Mouse (Mus musculus) neural tube, embryonic 14.5 days (tissue): ENCODE results near the gene Mbd6. TPM values are rescaled to one million over a fixed set of nuclear protein-coding genes. Genes with fewer than 3 reads are reported as not detected.

Experiments used
- ATAC-seq: fragments of 200-750 bp; cut with Nextera tagmentation; 2 replicates; pipeline ENCODE4 v1.8.0; 2017; ENCODE audit warnings: low read depth, mild to moderate bottlenecking, moderate TSS enrichment, moderate library complexity
- H3K27ac ChIP-seq: fragments of 300-500 bp; sonication (generic); 2 replicates; pipeline ENCODE4 v1.5.1; 2014; ENCODE audit warnings: low read depth, mild to moderate bottlenecking, control low read depth, low read length, moderate library complexity, mixed read lengths
- H3K27me3 ChIP-seq: fragments of 300-500 bp; sonication (generic); 2 replicates; pipeline ENCODE4 v1.6.1; 2014; ENCODE audit warnings: low read length; ENCODE audit not compliant: control insufficient read depth, insufficient read depth
- H3K36me3 ChIP-seq: fragments of 300-500 bp; sonication (generic); 2 replicates; pipeline ENCODE4 v1.6.1; 2014; ENCODE audit warnings: low read length, mixed read lengths; ENCODE audit not compliant: control insufficient read depth, insufficient read depth
- H3K4me1 ChIP-seq: fragments of 300-500 bp; sonication (generic); 2 replicates; pipeline ENCODE4 v1.6.1; 2014; ENCODE audit warnings: low read length; ENCODE audit not compliant: control insufficient read depth, insufficient read depth
- H3K4me2 ChIP-seq: fragments of 300-500 bp; sonication (generic); 2 replicates; pipeline ENCODE4 v1.6.1; 2014; ENCODE audit warnings: mild to moderate bottlenecking, low read depth, low read length, control low read depth
- H3K4me3 ChIP-seq: fragments of 300-500 bp; sonication (generic); 2 replicates; pipeline ENCODE4 v1.5.1; 2014; ENCODE audit warnings: low read depth, low read length, control low read depth, mixed read lengths
- H3K9ac ChIP-seq: fragments of 300-500 bp; sonication (generic); replicated peaks from 2 replicates; pipeline ENCODE4 v1.6.1; 2014; ENCODE audit warnings: low read depth, mild to moderate bottlenecking, control low read depth, low read length, mixed read lengths
- H3K9me3 ChIP-seq: fragments of 300-500 bp; sonication (generic); 2 replicates; pipeline ENCODE4 v1.6.1; 2016; ENCODE audit warnings: low read length; ENCODE audit not compliant: control insufficient read depth
- WGBS: fragments of 180-500 bp; shearing (Covaris S2); extraction: QIAGEN DNeasy Blood & Tissue Kit; methylation state at CpG from one replicate; pipeline ENCODE4 v1.1.7; 2014; 5-methylcytosine and 5-hydroxymethylcytosine counted together
- polyA plus RNA-seq: library from polyadenylated mRNA; unstranded; fragments of >200 nt; fragmentation: Nextera tagmentation; extraction: Ambion mirVana; gene quantifications from 2 replicates; pipeline ENCODE4 v1.2.1, GENCODE M21; 2014

Gene Mbd6
- polyA plus RNA-seq, 1 experiment from 2014 or later = 17.4 TPM

DNA sequence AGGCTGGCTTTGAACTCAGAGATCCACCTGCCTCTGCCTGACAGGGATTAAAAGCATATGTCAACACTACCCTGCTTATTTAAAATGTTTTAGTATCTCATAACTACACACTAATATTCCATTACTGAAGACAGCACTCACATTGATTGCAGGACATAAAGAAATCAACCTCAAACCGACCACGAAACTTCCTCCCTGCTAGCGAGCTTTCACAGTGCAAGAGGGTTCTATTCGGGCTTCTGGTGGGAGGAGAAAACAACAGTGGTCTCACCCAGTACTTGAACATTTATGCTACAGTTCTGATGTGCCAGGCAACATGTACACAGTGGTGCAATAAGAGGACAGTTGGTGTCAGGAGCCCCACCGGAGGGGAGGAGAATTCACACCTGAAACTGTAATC, 38.0 kb downstream of the Mbd6 start:
- Histone ChIP-seq H3K27ac (no peak overlapping the region), H3K4me3 (no peak overlapping the region)

DNA sequence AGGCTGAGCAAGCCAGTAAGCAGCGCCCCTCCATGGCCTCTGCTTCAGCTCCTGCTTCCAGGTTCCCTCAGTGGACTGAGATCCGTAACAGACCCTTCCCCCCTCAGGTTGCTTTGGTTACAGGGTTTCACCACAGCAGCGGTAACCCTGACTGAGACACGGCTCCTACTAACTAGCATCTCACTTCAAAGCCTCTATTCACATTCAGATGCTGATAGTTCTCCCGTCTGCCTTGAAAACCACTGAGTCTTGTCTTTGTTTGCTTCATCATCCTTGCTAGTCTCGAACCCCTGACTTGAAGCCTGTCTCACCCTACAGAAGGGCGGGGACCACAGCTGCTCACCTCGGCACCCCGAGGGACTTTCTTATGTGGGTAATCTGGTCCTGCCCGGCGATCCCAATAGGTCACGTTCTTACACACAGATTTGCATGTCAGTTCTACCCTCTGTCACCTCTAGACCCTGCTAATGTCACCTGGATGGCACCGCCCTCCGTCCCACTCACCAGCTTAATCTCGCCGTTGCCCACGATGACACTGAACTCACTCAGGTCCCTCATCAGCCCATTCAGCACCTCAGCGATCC, 50.5 kb downstream of the Mbd6 start:
- H3K36me3 ChIP-seq = peaks cover 68% of the 10 kb centered on the region
- no peaks in the 10 kb centered on the region for H3K27me3 ChIP-seq
- WGBS = 70% methylated on average over 18 of the region's 18 CpGs

More for the DNA sequence above, 38.0 kb downstream of the Mbd6 start:
- H3K27me3 ChIP-seq = no peaks in the 10 kb centered on the region
- no peak for ATAC-seq
- H3K4me1 ChIP-seq = no peaks in the 10 kb centered on the region
- WGBS = 78% methylated on average over 5 of the region's 5 CpGs
- peaks cover 20% of the 10 kb centered on the region for H3K36me3 ChIP-seq
- no peak overlapping the region for H3K4me2 ChIP-seq
- H3K9ac ChIP-seq = no peak overlapping the region
- H3K9me3 ChIP-seq = no peaks in the 10 kb centered on the region

DNA sequence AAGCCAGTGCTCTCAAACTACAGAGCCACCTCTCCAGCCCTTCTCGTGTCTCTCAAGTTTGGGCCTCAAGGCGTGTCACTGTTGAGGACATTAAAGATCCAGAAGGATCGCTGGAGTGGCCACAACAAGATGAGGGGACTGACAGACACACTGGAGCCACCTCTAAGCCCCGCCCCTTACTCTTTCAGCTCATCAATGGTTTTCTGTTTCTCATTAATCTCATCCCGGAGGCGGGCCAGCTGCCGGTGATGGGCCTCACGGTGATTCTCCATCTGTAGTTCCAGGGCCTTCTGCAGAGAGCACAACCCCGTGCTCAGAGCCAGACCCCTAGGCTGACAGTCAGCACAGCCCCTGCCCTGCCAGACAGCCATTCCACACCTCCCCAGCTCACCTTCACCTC, 52.3 kb downstream of the Mbd6 start:
- 46% methylated on average over 9 of the region's 9 CpGs for WGBS
- H3K4me2 ChIP-seq = no peak overlapping the region
- no peaks in the 10 kb centered on the region for H3K27me3 ChIP-seq
- no peak overlapping the region for H3K4me3 ChIP-seq
- H3K4me1 ChIP-seq = no peaks in the 10 kb centered on the region
- no peaks in the 10 kb centered on the region for H3K9me3 ChIP-seq
- no peak overlapping the region for H3K27ac ChIP-seq
- ATAC-seq = no peak
- no peak overlapping the region for H3K9ac ChIP-seq
- H3K36me3 ChIP-seq = peaks cover 59% of the 10 kb centered on the region

More for the DNA sequence above, 50.5 kb downstream of the Mbd6 start:
- H3K27ac ChIP-seq = no peak overlapping the region
- no peak overlapping the region for H3K4me3 ChIP-seq
- H3K9ac ChIP-seq = no peak overlapping the region
- H3K9me3 ChIP-seq = no peaks in the 10 kb centered on the region
- ATAC-seq = no peak
- no peak overlapping the region for H3K4me2 ChIP-seq
- H3K4me1 ChIP-seq = no peaks in the 10 kb centered on the region

DNA sequence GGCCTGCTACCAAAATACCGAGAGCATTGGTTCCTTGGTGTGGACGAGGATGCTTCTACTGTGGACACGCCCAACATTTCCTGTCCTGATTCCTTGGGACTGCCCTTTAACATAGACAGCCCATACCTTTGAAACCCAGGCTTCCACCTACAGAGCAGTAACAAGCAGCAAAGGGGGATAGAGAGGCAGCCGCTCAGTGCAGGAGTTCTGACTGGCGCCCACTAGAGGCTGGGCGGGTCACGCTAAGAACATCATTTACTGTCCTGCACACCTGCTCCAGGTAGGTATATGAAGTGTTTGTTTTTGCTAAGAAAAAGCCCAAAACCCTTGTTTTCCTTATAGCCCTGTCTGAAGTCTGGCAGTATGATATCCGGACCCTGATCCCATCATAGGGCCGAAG, 55.7 kb downstream of the Mbd6 start:
- no peaks in the 10 kb centered on the region for H3K9me3 ChIP-seq
- no peak overlapping the region for H3K27ac ChIP-seq
- no peak overlapping the region for H3K4me2 ChIP-seq
- H3K9ac ChIP-seq = no peak overlapping the region
- peaks cover 56% of the 10 kb centered on the region for H3K36me3 ChIP-seq
- WGBS = 85% methylated on average over 9 of the region's 9 CpGs
- ATAC-seq = no peak
- no peak overlapping the region for H3K4me3 ChIP-seq
- H3K4me1 ChIP-seq = no peaks in the 10 kb centered on the region
- H3K27me3 ChIP-seq = no peaks in the 10 kb centered on the region

Other genes with a start within 250 kb of the Mbd6 start
- gene Mettl1, start 247.6 kb downstream of the Mbd6 start, polyA plus RNA-seq = 24.1 and 24.6 TPM in 2 replicates
- gene Eef1akmt3, start 247.5 kb downstream of the Mbd6 start, polyA plus RNA-seq = 0.15 and 0.21 TPM in 2 replicates
- 0.14 TPM in 1 of 2 replicates, not detected in the other for gene Cyp27b1, start 240.8 kb downstream of the Mbd6 start, polyA plus RNA-seq
- 9.7 and 13.2 TPM in 2 replicates for gene March9, start 228.8 kb downstream of the Mbd6 start, polyA plus RNA-seq
- 657 and 756 TPM in 2 replicates for gene Cdk4, start 225.5 kb downstream of the Mbd6 start, polyA plus RNA-seq
- 91.1 and 93.6 TPM in 2 replicates for gene Tspan31, start 218.8 kb downstream of the Mbd6 start, polyA plus RNA-seq
- 4.7 and 10.6 TPM in 2 replicates for gene Agap2, start 213.7 kb downstream of the Mbd6 start, polyA plus RNA-seq
- gene Os9, start 167.9 kb downstream of the Mbd6 start, polyA plus RNA-seq = 65.7 and 92.8 TPM in 2 replicates
- 79.3 and 93.4 TPM in 2 replicates for gene B4galnt1, start 123.8 kb downstream of the Mbd6 start, polyA plus RNA-seq
- 0.80 and 1.3 TPM in 2 replicates for gene Slc26a10, start 108.4 kb downstream of the Mbd6 start, polyA plus RNA-seq
- gene Arhgef25, start 98.9 kb downstream of the Mbd6 start, polyA plus RNA-seq = 24.2 and 31.0 TPM in 2 replicates
- 224 and 231 TPM in 2 replicates for gene Dtx3, start 93.3 kb downstream of the Mbd6 start, polyA plus RNA-seq
- gene Pip4k2c, start 77.4 kb downstream of the Mbd6 start, polyA plus RNA-seq = 15.5 and 18.1 TPM in 2 replicates
- 117 and 147 TPM in 2 replicates for gene Kif5a, start 25.7 kb downstream of the Mbd6 start, polyA plus RNA-seq
- gene Dctn2, start 22.6 kb downstream of the Mbd6 start, polyA plus RNA-seq = 298 and 305 TPM in 2 replicates
- gene Mars, start 22.8 kb upstream of the Mbd6 start, polyA plus RNA-seq = 117 and 123 TPM in 2 replicates
- 0.42 and 1.1 TPM in 2 replicates for gene Arhgap9, start 32.9 kb upstream of the Mbd6 start, polyA plus RNA-seq
- 0.87 and 1.5 TPM in 2 replicates for gene Gli1, start 53.0 kb upstream of the Mbd6 start, polyA plus RNA-seq
- 0.05 and 0.09 TPM in 2 replicates for gene Inhbe, start 65.4 kb upstream of the Mbd6 start, polyA plus RNA-seq
- gene Inhbc, start 81.4 kb upstream of the Mbd6 start, polyA plus RNA-seq = not detected in 2 replicates
- 35.9 and 36.2 TPM in 2 replicates for gene R3hdm2, start 91.3 kb upstream of the Mbd6 start, polyA plus RNA-seq
- gene Stac3, start 212.7 kb upstream of the Mbd6 start, polyA plus RNA-seq = 0.31 TPM in 1 of 2 replicates, not detected in the other
- gene Ndufa4l2, start 225.9 kb upstream of the Mbd6 start, polyA plus RNA-seq = 9.7 and 13.5 TPM in 2 replicates
- gene Shmt2, start 233.4 kb upstream of the Mbd6 start, polyA plus RNA-seq = 44.9 and 46.8 TPM in 2 replicates
- 80.1 and 80.4 TPM in 2 replicates for gene Nxph4, start 245.5 kb upstream of the Mbd6 start, polyA plus RNA-seq